Mouse (Mus musculus) megakaryocyte, embryonic 14.5 days (primary cell): ENCODE results near the gene Gpr161.

ENCODE experiments used
- FLI1 ChIP-seq: IDR thresholded peaks from 2 replicates; pipeline ENCODE4 v1.6.1; 2012; ENCODE audit warnings: low read length, inconsistent platforms, mixed read lengths
- GATA1 ChIP-seq: IDR thresholded peaks from 3 replicates; pipeline ENCODE4 v1.6.1; 2012; ENCODE audit warnings: mixed read lengths, low read length, inconsistent platforms, borderline replicate concordance

DNA sequence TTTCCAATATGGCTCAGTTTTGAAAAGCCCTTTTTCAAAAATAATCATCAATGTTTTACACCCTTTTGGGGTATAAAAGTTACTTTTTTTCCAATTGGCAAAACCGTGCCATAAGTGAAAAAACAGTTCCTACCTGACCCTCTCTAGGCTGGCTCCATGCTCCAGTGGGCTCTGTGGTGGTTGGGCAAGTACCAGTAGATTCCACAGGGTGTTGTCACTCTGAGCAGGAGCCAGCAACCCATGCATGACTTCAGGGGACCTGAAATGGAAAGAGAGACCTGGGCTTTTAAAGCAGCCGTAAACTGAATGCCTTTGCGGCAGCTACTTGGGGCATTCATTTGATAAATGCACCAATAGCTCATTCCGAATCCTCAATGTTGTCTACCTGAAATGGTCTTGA, 75.4 kb downstream of the Gpr161 start:
- TF ChIP-seq FLI1 (no peak), GATA1 (no peak)
